Mouse (Mus musculus) cerebellum, postnatal 36 days (tissue): ENCODE data around the gene Slc34a1.
A peak's percentile ranks its signal among the peaks of the same experiment; 100 is the strongest.

Experiments used
- DNase-seq, 2 experiments: peaks; one replicate each; pipeline ENCODE4 v3.0.0; 2021 to 2022; ENCODE audit warnings: mixed read lengths in 2 of 2

The Slc34a1 gene

DNA sequence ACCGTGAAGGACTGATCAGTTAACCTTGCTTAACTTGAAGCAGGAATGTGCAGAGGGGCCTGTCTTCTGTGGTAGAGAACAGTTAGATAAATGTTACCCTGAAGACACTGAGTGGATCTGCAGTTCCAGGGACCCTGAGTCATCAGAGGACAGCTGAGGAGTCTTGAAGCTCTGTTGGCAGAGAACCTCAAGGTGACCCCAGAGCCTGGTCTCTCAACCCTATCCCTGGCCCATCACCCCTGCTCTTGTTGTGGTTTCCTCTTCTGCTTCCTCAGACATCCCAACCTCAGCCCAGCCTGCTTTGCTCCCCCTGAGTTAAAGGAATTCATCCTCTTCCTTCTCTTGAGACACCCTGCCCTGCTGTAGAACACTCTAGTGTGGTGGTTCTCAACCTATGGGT is at the start of gene Slc34a1:
Gene Slc34a1, plus strand, starts transcription at position 100 of the 400 bp plus-strand sequence.
- no peak for DNase-seq

DNA sequence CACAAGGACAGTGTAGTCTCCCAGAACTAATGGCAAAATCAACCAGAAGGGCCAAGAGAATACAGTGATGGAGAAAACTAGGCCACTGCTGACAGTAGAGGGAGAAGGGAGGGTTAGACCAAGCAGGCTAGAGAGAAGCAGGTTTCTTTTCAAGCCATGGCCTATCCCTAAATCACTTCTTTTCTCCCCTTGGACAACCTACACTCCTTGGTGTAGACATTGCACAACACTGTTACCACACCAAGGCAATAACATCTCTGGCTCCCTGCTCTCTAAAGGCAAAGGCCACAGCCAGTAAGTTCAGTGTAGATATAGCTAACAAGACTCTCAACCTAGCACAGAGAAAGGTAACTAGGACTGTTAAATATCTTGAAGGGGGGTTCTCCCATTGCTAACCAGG is 36.8 kb upstream of the Slc34a1 start:
- DNase-seq: no peak

DNA sequence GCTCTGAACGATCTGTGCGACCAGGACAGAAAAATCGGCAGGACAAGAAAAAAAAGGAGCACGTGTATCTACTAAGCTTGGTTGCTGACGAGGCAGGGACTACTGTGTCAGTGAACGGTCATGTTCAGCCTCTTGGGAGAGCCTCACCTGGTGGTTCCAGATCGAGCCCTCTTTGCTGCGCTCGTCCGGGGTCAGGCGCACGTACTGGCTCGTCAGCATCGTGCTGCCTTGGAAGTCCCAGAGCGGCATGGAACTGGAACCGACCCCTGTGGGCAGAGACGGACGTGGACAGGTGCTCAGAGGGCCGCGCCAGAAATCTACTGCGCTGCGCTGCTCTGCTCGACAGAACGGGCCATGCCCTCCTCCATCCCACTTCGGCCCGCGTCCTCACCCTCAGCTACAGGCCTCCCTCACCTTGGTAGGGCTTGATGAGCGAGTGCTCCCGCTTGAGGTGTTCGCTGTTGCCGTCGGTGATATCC is 36.0 kb upstream of the Slc34a1 start:
- DNase-seq: no peak

DNA sequence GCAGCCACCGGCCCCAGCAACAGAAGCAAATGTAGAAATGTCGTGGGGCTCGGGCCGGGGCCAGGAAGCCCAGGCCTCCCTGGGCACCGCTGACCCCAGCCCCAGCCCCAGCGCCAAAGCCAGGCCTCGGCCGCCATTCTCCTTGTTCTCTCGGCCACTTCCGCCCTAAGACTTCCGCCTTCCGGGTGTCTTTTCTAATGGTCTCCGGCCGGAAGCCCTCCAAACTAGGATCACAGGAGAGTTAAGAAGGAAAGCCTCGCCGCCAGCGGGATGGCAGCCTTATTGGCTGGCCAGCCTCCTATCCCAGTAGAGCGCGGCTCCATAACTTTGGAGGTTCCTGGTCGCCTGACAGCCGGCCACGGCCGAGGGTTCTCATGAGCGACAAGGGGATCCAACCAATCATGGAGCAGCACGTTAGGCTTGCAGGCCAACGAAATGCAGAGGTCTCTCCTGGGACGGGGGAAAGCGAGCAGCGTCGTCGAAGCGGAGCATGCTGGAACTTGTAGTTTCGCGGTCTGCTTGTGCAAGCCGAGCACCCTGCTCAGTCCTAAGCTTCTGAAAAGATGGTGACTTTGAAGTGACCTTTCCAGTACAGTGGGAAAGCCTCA is 35.4 kb upstream of the Slc34a1 start, which contains the start of gene Lman2:
Gene Lman2, minus strand, starts transcription at position 331 of the 608 bp plus-strand sequence.
- peak; percentile 93 to 94 for DNase-seq

DNA sequence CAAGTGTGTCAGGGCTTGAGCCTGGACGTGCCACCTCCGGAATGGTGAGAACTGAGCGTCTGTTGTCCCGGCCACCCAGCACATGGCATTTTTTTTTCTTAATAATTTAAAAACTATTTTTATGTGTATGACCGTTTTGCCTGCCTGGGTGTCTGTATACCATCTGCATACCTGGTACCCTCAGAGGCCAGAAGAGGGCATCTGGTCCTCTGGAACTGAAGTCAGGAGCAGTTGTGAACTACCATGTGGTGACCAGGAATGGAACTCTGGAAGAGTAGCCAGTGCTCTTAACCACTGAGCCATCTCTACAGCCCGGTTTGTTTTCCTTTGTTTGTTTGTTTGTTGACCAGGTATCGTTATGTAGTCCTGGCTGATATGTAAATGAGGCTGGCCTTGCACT is 29.6 kb upstream of the Slc34a1 start:
- no peak for DNase-seq

DNA sequence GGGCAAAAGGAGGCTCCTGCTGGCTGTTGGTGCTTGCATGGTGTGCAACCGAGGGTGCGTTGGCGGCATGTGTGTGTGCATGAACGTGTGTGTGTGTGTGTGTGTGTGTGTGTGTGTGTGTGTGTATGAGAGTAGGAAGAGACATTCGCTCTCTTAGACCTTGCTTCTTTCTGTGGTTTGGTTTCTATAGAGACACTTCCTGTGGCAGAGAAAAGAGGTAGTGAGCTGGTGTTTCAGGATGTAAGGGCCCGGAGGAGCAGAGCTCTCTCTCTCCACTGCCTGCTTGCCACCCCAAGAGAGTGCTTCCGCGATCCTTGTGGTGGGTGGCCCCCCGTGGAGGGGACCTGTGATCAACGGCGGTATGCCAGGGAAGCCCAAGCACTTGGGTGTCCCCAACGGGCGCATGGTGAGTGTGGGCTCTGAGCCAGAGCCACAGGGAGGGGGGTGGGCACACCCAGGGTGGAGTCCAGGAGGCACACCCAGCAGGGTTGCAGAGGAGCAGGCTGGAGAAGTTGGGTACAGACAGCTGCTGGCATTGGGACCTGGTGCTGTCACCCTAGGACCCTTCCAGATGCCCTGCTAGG is 28.4 kb upstream of the Slc34a1 start, which contains the start of gene Rgs14:
Gene Rgs14, plus strand, starts transcription at position 202 of the 584 bp plus-strand sequence.
- DNase-seq: no peak

DNA sequence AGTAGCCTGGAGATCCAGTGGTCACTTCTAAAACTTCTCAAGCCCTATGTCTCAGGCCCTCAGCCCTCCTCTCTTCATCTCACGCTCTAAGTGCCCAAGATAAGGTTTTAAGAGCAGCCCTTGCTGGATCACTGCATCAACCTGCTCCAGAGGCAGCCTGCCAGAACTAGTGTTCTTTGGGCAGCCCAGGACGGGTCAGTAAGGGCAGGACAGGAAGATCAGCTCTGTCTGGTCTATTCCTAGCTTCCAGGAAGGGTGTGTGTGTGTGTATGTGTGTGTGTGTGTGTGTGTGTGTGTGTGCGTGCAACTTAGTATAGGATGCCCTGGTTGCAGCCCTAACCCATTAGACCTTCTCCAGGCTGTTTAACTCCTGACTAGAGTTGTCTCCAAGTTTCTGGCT is 27.8 kb upstream of the Slc34a1 start:
- DNase-seq: no peak

DNA sequence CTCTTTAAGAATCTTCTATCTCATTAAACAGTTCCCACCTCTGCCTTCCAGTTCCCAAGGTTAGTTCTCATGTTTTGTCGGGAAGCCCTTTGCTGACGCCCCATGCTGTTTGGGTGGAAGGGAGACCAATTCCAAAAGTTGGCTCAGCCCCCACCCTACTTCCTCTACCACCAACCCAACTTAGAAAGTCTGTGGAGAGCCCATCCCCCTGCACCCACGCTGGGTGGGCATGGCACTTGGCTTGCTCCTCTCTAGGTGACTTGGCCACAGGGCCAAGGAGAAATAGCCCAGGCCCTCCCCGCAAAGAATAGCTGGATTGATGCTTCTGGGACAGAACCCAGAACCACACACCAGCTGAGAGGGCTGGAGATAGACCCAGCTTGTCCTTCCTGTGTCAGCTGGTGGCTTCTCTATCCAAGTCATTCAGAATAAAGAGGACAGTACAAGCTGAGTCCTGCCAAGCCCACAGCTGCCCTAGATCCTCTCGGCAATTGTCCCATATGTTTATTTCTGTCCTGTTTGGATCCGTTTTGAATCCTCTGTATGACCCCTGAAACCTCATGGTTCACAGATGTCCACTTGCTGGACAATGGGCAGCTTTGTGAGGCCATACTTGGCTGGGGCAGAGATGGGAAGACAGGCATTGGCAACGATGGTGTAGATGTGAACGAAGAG is 26.8 kb upstream of the Slc34a1 start:
- no peak for DNase-seq

DNA sequence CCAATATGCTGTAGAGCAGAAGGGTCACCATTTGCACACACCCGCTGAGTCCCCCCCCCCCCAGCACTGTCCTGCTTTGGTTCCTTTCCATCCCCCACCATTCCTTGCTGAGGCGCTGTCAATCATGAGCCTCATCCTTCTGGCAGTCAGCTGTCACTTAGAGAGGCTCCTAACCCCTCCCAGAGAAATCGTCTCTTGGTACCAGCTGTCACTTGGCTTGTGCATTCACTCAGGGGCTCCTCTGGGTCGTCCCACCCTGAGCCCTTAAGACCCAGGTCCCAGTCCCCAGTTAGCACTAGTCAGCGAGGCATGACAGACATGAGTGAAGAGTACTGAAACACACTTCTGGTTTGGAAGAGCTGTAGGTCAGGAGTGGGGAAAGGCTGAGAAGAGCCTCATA is 26.2 kb upstream of the Slc34a1 start:
- DNase-seq: no peak

DNA sequence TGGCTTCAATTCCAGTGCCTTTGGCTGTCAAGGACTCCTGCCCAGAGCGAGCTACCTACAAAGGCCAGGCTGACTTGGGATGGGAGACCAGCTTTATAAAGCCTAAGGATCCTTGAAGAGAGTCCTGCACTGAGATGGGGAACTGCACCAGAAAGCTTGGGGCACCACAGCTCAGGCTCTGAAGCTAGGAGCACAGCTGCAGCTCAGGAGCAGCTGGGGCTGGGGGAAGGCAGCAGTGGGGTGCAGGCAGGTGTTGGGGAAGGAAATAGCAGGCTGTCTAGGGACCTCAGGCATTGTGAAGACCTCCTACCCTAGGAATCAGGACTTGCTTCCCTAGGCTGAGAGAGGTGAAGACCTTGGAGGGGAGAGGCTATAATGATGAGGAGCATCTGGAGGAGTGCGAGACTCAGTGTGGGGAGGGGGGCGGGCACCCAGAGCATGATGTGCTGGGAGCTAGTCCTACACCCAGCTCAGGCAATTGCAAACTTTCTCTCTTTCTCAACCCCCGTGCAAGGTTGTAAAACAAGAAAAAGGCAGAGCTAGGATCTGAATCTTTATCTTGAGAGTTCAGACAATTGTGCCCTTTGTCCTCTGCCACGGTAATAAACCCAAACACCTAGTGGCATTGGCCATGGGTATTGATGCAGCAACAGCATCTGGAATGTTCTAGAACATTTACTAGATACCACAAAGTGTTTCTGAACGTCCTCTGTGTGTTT is 23.6 kb upstream of the Slc34a1 start:
- DNase-seq: no peak

DNA sequence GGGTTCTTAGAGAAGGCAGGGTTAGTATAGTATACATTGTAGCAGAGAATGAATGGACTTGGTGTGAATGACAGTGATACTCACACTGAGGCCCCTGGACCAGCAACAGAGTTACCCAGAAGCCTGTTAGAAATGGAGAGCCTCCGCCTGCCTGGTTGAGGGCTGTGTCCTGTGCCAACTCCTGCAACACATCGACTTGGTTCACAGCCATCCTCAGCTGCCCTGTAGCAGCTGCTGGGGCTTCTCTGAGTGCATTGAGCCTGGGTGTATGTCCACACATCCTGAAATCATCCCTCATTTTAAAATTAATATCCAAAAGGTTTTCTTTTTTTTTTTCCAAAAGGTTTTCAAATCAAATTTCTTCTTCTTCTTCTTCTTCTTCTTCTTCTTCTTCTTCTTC is 22.1 kb upstream of the Slc34a1 start:
- DNase-seq: no peak

DNA sequence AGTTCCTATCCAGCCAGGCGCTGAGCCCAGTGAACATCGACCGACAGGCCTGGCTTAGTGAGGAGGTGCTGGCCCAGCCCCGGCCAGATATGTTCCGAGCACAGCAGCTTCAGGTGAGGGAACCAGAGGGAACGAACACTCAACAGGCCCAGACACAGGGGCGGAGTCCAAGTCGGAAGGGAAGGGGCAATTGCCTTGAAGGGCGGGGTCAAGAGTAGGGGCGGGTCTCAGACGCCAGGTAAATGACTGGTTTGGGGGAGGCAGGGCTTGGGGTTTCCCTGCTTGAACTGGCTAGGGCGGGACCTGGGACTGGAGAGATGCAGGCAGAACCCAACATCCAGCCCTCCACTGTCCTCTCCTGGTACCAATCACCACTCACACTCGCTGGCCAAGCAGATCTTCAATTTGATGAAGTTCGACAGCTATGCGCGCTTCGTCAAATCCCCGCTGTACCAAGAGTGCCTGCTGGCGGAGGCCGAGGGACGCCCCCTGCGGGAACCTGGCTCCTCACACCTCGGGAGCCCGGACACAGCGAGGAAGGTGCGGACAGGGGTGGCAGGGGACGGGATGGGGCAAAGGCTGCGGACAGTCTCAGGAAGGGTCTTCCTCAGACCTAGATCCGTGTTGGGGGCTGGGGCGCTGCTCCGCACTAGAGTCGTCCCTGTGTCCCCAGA is 18.9 kb upstream of the Slc34a1 start:
- no peak for DNase-seq

DNA sequence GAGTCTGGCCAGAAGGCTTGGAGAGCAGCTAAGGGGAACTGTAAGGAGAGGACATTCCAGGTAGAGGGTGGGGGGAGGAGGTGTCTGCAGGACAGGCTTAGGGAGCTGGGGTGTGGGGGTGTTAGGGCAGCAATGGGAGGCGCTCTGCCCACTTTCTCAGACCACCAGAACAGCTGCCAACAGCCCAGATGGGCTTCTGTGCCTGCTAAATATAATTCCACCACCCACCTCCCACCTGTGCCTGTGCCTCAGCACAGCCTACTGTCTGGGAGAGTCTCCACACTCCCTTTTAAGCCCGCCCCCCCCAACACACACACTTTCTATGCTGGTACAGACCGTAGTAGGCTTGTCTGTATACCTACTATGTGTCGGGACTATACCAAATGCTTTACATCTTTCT is 16.2 kb upstream of the Slc34a1 start:
- DNase-seq: no peak

DNA sequence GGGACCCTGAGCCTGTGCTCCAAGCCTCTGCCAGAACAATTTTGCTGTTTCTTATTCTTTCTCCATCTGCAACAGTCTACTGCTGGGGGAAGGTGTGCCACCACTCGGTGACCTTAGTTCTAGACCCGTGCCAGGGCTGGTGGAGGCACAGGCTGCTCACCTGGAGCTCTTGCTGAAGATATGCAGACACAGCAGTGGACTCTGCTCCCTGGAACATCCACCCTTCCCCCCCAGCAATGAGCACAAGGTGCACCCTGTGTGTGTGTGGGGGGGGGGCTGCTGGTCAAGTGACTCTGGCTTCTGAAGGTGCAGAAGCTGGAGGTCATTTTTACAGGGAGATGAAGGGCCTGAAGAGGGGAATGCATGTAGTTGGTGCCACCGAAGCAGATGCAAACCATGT is 7.3 kb upstream of the Slc34a1 start:
- no peak for DNase-seq

DNA sequence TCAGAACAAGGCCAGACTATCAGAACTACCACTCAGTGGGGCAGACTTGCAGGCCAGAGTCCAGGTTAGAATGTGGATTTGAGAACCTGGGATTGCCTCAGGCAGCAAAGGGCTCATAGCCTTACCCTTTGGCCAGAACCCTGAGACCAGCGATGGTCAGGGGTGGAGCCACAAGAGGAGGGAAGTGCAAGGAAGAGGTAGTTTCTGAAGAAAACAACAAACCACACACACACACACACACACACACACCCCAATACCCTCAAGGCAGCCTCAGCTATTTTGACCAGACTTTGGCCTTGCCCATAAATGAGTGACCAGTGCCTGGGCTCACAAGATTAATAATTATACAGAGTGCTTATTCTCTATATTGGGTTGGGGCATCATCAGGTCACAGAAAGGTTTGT is 6.4 kb upstream of the Slc34a1 start:
- DNase-seq: no peak

DNA sequence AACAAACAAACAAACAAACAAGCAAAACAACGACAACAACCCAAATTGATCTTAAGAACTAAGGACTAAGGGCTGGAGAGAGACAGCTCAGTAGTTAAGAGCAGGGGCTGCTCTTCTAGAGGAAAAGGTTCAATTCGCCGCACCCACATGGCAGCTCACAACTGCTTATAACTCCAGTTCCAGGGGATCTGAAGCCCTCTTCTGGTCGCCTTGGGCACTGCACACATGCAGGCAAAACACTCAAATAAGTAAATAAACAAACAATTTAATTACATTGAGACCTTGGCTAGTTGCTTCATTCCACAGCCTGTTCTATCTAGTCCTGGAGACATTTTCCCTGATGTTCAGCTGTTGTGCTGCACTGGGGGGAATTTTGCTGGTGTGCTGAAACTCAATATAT is 5.1 kb upstream of the Slc34a1 start:
- DNase-seq: no peak

DNA sequence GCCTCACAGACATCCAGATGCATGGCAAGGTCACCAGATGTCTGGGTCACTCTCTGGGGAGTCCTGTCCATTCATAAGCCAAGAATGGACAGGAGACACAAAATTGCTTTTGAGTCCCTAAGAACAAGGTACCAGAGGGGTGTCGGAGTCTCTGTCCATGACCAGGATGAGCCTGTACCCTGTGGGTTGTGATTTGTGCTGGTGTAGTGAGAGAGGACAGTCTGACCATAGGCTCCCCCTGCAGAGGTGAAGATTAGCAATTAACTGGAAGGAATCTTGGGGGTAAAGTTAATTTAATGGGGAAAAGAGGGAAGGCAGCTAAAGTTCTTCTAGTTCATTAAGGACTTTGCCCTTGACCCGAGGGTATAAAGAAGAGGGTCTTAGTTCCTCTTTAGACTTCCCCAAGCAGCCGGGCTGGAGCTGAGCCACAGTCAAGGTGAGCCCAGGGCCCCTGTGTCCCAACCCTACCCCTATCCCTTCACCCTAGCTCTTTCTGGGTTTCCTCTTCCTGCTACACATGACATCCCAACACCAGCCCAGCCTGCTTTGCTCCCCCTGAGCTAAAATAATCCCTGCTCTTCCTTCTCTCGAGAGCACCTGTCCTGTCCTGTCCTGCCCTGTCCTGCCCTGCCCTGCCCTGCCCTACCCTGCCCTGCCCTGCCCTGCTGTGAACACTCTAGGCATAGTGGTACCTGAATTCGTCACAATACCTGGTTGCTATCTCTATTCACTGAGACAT is 1.5 kb downstream of the Slc34a1 start:
- no peak for DNase-seq

DNA sequence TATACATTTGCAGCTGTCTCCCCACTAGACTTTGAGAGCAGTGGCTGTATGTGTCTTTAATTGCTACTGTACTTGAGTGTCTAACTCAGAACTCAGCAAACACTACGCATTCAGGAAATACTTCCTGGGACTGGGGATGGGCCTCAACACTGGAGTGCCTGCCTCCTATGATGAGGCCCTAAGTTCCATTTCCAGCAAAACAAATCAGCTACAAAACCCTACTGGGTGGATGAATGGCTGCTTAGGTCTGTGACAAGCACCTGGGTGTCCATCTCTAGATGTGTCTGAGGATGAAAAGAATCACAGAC is 2.0 kb downstream of the Slc34a1 start:
- DNase-seq: no peak

DNA sequence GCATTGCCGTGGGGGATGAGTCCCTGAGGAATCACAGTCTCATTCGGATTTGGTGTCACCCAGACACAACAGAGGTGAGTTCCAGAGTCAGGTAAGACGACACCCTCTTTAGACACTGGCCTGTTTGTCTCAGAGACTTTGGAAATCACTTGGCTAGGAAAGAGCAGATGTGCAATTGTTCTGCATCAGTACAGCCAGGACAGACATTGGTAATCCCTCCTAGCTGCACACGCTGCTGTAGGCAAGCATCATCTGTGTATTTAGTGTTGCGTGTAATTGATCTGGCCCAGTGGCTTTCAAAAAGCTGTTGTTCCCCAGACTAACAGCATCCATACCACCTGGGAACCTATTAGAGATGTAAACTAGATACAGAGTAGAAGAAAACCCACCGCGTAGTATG is 5.3 kb downstream of the Slc34a1 start:
- no peak for DNase-seq

DNA sequence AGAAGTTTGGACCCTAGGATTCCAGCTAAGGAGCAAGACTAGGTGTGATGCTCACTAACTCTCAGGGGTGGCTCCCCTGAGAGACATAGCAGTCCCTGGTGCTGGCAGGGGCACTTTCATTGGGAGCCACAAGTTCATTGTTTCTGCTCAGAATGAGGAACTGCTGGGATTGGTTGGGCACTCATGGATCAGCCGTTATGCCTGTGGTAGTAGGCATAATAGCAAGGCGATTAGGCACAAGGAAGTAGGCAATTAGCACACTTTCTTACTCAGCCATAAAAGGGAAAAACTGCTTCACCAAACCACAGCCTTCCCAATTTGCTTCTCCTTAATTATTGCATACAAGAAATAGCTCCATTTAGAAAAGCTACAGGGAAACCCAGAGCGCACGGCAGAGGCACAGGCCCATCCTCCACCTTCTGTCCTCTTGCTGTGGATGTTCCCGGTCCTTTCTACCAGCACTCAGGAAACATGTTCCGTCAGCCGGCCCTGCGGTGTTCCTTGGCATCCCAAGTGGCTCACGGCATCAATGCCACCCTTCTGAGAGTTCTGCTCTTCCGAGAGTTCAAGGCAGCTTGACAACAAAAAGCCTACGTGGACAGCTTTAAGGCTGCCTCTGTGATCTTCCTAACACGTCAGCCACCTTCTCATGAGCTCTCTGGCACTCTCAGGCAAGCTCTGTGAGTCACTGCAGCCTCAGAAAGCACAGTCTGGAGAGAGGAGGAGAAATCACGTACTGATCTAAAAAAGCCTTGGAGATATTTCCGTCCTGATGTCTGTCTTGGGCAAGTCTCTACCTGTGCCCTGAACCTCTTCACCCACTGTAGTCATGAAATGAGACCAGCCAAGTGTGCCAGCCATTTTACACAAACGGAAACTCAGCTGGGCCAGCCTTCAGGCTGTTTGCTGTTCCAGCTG is 6.2 kb downstream of the Slc34a1 start:
- DNase-seq: no peak
